Mouse (Mus musculus): ENCODE results near the gene Osr1.

DNA sequence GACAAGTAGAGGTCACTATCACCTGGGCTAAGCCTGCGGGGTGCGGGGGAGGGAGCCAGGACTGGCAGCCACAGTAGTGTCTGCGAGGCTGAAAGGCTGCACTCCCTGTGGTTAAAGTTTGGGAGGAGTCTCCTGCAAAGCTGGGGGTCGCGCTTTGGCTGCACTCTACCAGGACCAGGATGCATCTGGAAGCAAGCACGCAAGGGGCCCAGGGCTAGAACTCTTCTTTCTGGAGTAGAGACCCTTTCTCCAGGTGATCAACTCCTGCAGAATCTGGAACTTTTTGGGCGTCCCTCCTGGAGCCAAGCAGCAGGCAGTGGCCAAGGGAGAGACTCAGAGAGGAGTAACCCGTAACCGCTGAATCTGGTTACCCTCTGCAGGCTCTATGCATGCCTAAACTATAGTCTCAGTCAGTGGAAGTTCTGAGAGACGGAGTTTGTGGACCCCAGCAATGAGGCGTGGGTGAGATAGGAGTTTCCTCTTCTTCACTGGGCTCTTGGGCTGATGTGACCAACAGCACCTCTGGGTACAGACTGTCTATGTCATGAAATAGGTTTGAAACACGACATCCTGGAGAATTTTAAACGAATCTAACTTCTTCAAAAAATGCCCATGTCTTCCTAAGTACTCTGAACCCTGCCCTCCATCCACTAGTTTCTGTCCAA lies 1.5 kb downstream of the Osr1 start:
- TF ChIP-seq CTCF (IDR thresholded peaks at IDR 0.05; ENCODE audit: low read depth) = no peak
- no peak for TF ChIP-seq EP300 (IDR thresholded peaks at IDR 0.05; ENCODE audit: low read depth)
